Mouse (Mus musculus) G1E (cell line): ENCODE results near the gene Zfp143.

ENCODE experiments used
- CTCF ChIP-seq: IDR thresholded peaks from 2 replicates; pipeline ENCODE4 v1.5.1; 2012; ENCODE audit warnings: low read depth, low read length, inconsistent platforms, mixed read lengths
- GATA1 ChIP-seq: IDR thresholded peaks from 2 replicates; pipeline ENCODE4 v1.6.1; 2012; ENCODE audit warnings: borderline replicate concordance, low read length, inconsistent platforms, mixed read lengths
- GATA2 ChIP-seq: IDR thresholded peaks from 2 replicates; pipeline ENCODE4 v1.6.1; 2012; ENCODE audit warnings: low read depth, low read length, inconsistent platforms, borderline replicate concordance
- POLR2AphosphoS5 ChIP-seq: IDR thresholded peaks from 2 replicates; pipeline ENCODE4 v1.6.1; 2012; ENCODE audit warnings: low read depth, low read length, inconsistent platforms; ENCODE audit not compliant: insufficient replicate concordance
- TAL1 ChIP-seq: conservative IDR thresholded peaks from 2 replicates; pipeline ENCODE4 v1.6.1; 2012; ENCODE audit warnings: low read depth, low read length, inconsistent platforms, mixed read lengths

GRCm38 (mm10) chr7:110128566-110128965, 67.5 kb downstream of the Zfp143 start:
- TF ChIP-seq CTCF (no peak), GATA1 (no peak), GATA2 (no peak), TAL1 (no peak), POLR2AphosphoS5 (no peak)
